ENCODE assay signal across 33 mouse cellular contexts in genomic region chr16:26146853-26147252, GRCm38 (mm10). TPM values are rescaled to one million over a fixed set of nuclear protein-coding genes. Genes with fewer than 3 reads are reported as not detected.
"Had no signal": no experiment of that assay in that cellular context is flagged by ENCODE, and none has a peak within 500 bp of the region (broad histone marks: within the 10 kb centered on the region; RNA-seq: fewer than 3 reads in every experiment).

No protein-coding gene starts in this region.

- H3K9ac ChIP-seq: limb, embryonic 12.5 days; limb, embryonic 13.5 days; liver, embryonic 12.5 days; liver, embryonic 13.5 days; liver, embryonic 14.5 days; liver, embryonic 15.5 days; liver, postnatal 0 days; lung, embryonic 14.5 days; lung, embryonic 15.5 days; midbrain, embryonic 12.5 days; midbrain, embryonic 13.5 days; midbrain, embryonic 15.5 days had no signal

- H3K36me3 ChIP-seq: limb, embryonic 12.5 days; limb, embryonic 13.5 days; liver, embryonic 12.5 days; liver, embryonic 13.5 days; liver, embryonic 15.5 days; lung, embryonic 15.5 days; midbrain, embryonic 10.5 days; midbrain, embryonic 12.5 days; midbrain, embryonic 13.5 days; midbrain, embryonic 15.5 days had no signal

- H3K4me3 ChIP-seq: left cerebral cortex, adult 2 months; limb, embryonic 12.5 days; limb, embryonic 13.5 days; liver, embryonic 12.5 days; liver, embryonic 13.5 days; liver, embryonic 15.5 days; lung, embryonic 15.5 days; megakaryocyte, embryonic 14.5 days; midbrain, embryonic 10.5 days; midbrain, embryonic 12.5 days; midbrain, embryonic 13.5 days; midbrain, embryonic 15.5 days; myocyte had no signal

- H3K4me2 ChIP-seq: limb, embryonic 12.5 days; limb, embryonic 13.5 days; liver, embryonic 11.5 days; liver, embryonic 12.5 days; liver, embryonic 13.5 days; liver, embryonic 15.5 days; lung, embryonic 14.5 days; lung, embryonic 15.5 days; midbrain, embryonic 11.5 days; midbrain, embryonic 12.5 days; midbrain, embryonic 13.5 days; midbrain, embryonic 15.5 days had no signal

- DNase-seq: left cerebral cortex, postnatal 4 days; liver; liver, embryonic 13.5 days; liver, postnatal 0 days; lung, adult 18-20 months; lung, adult 2 months; lung, embryonic 14.5 days; lung, postnatal 10 days; lung, postnatal 14 days; lung, postnatal 36 days; lung, postnatal 4 days; midbrain, embryonic 14.5 days had no signal

- H3K27me3 ChIP-seq: limb, embryonic 12.5 days; limb, embryonic 13.5 days; liver, embryonic 12.5 days; liver, embryonic 13.5 days; liver, embryonic 15.5 days; lung, embryonic 15.5 days; midbrain, embryonic 12.5 days; midbrain, embryonic 13.5 days; midbrain, embryonic 15.5 days had no signal

- H3K4me1 ChIP-seq: limb, embryonic 12.5 days; limb, embryonic 13.5 days; liver, embryonic 12.5 days; liver, embryonic 13.5 days; liver, embryonic 15.5 days; lung, embryonic 15.5 days; midbrain, embryonic 10.5 days; midbrain, embryonic 12.5 days; midbrain, embryonic 13.5 days; midbrain, embryonic 15.5 days had no signal

- H3K27ac ChIP-seq: left cerebral cortex, adult 2 months; limb, embryonic 12.5 days; limb, embryonic 13.5 days; liver, embryonic 12.5 days; liver, embryonic 13.5 days; liver, embryonic 14.5 days; liver, embryonic 15.5 days; lung, embryonic 15.5 days; macrophage; midbrain, embryonic 10.5 days; midbrain, embryonic 12.5 days; midbrain, embryonic 13.5 days; midbrain, embryonic 15.5 days had no signal

- H3K9me3 ChIP-seq: limb, embryonic 12.5 days; limb, embryonic 13.5 days; liver, embryonic 12.5 days; liver, embryonic 13.5 days; liver, embryonic 15.5 days; lung, embryonic 15.5 days; megakaryocyte, embryonic 14.5 days; midbrain, embryonic 10.5 days; midbrain, embryonic 12.5 days; midbrain, embryonic 13.5 days; midbrain, embryonic 15.5 days had no signal

- ATAC-seq: liver, embryonic 12.5 days; liver, postnatal 0 days; lung, postnatal 0 days; midbrain, embryonic 13.5 days; midbrain, embryonic 15.5 days; midbrain, embryonic 16.5 days had no signal

RNA-seq across cellular contexts. Expression of gene P3h2, which starts 41.3 kb away (rescaled TPM):
- total RNA-seq: megakaryocyte progenitor cell, adult 5-6 weeks; megakaryocyte, adult 5-6 weeks; monocyte, adult 5-6 weeks had no signal
